Mouse (Mus musculus) embryonic fibroblast, embryonic 13.5 days (primary cell): ENCODE data around the gene Atf3. TPM values are rescaled to one million over a fixed set of nuclear protein-coding genes. Genes with fewer than 3 reads are reported as not detected.

Experiments used
- H3K27ac ChIP-seq: 2 replicates; pipeline ENCODE4 v1.5.1; 2012; ENCODE audit warnings: low read length, control low read depth, inconsistent platforms; ENCODE audit not compliant: insufficient read depth
- H3K4me1 ChIP-seq: 2 replicates; pipeline ENCODE4 v1.6.1; 2011; ENCODE audit warnings: low read length; ENCODE audit not compliant: control insufficient read depth, insufficient read depth
- H3K4me3 ChIP-seq: 2 replicates; pipeline ENCODE4 v1.5.1; 2011; ENCODE audit warnings: mild to moderate bottlenecking, control low read depth, low read length; ENCODE audit not compliant: insufficient read depth
- CTCF ChIP-seq: IDR thresholded peaks from 2 replicates; pipeline ENCODE4 v1.5.1; 2011; ENCODE audit warnings: mild to moderate bottlenecking, control low read depth, low read length, moderate library complexity, borderline replicate concordance; ENCODE audit not compliant: insufficient read depth
- POLR2A ChIP-seq: IDR thresholded peaks from 2 replicates; pipeline ENCODE4 v1.6.1; 2011; ENCODE audit warnings: low read depth, mild to moderate bottlenecking, control low read depth, low read length, moderate library complexity
- polyA plus RNA-seq: library from polyadenylated mRNA; stranded (reverse); fragments of >200 nt; gene quantifications from 2 replicates; pipeline ENCODE4 v1.2.4, GENCODE M21; 2011; ENCODE audit warnings: low read depth; ENCODE audit not compliant: missing spikeins, insufficient read length

Gene Atf3
- polyA plus RNA-seq, 1 experiment: 6.3 TPM

DNA sequence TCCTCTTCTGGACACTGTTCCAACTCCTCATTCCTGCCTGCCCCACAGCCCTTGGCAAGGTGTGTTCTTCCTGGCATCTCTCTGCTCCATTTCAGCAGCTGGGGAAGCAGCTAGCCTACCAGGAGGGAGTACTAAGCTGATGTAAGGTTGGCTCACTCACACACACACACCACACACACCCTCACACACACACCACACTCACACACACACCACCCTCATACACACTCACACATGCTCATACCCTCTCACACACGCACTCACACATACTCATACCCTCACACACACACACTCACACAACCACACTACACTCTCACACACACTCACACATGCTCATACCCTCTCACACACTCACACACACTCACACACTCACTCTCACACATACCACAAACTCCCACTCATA is 1.9 kb upstream of the Atf3 start:
- Histone ChIP-seq H3K4me1 (peaks cover 6% of the 10 kb centered on the region; the same call in 1 of the 2 replicates), H3K4me3 (no peak overlapping the region), H3K27ac (no peak overlapping the region)
- no peak for TF ChIP-seq POLR2A
- 0 out of 2 replicates have a peak, but pooled peaks have one; percentile 0 for TF ChIP-seq CTCF

DNA sequence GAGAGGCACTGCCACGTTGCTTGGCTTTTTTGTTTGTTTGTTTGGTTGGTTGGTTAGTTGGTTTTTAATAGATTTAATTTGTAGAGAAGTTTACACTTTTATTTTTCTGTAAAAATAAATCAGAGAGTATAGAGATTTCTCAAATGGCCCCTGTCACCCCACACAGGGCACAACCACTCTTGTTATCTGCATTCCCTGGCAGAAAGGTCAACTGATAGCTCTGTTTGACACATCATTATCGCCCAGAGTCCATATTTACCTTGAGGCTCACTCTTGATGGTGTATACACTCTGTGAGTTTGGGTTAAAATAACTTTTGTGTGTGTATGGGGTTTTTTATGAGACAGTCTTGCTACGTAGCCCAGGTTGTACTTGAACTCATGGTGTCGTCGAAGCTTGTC is 744 bp upstream of the Atf3 start:
- no peak overlapping the region for H3K27ac ChIP-seq

DNA sequence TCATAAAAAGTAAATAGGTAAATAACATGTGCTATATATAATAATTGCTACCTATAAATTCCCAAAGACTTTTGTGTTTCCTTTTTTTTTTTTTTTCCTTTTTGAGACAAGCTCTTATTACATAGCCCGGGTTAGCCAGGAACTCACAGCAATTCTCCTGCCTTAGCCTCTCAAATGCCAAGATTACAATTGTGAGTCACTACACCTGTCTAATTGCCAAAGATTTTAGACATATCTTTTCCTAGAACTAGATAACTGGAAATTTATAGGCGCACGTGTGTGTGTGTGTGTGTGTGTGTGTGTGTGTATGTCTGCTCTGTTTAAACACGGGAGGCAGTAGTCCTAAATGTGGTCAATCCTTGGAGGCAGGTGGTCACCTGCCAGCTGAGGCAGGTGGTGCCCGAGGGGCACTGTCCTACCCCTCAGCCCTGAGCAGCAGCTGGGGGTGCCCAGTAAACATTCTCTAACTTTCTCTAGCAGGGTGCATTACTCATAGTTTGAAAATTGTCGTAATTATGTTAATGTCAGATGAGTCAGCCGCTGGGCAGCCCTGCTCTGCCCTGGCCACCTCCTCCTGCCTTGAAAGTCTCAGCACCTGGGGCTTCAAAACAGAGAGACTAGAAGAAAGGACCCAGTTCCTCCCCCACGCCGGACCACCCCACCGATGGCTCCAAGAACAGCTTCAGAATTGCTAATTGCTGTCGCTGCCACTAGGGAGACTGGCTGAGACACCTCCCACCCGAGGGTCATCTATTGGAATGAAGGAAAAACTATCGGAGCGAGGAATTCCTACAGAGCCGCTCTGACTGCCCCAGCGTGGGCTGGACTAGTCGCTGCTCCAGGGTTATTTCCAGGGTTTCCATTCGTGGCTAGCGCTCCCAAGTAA is 1.8 kb downstream of the Atf3 start:
- 0 out of 2 replicates have a peak, but pooled peaks cover 3% of the 10 kb centered on the region for H3K4me1 ChIP-seq
- TF ChIP-seq POLR2A (no peak), CTCF (no peak)
- no peak overlapping the region for H3K4me3 ChIP-seq
- no peak overlapping the region for H3K27ac ChIP-seq

More for the DNA sequence above, 744 bp upstream of the Atf3 start:
- no peak for TF ChIP-seq POLR2A
- no peak for TF ChIP-seq CTCF
- H3K4me3 ChIP-seq: no peak overlapping the region
- H3K4me1 ChIP-seq: peaks cover 6% of the 10 kb centered on the region; the same call in 1 of the 2 replicates

DNA sequence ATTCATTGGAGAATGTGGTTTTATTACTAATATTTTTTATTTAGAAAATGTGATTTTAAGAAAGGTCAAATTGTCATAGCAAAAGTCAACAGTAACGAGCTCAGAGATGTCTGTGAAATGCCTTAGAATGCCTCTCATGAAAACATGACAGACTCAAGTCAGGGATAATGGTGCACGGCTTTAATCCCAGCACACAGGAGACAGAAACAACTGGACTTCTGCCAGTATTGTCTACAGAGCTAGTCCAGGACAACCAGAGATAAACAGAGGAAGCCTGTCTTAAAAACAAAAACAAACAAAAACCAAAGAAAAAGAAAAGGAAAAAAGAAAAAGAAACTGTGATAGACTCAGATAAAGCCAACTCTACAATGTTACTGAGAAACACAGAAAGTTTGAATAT is 6.7 kb downstream of the Atf3 start:
- Histone ChIP-seq H3K4me3 (no peak overlapping the region), H3K4me1 (no peaks in the 10 kb centered on the region), H3K27ac (no peak overlapping the region)
- TF ChIP-seq POLR2A: no peak
- no peak for TF ChIP-seq CTCF

DNA sequence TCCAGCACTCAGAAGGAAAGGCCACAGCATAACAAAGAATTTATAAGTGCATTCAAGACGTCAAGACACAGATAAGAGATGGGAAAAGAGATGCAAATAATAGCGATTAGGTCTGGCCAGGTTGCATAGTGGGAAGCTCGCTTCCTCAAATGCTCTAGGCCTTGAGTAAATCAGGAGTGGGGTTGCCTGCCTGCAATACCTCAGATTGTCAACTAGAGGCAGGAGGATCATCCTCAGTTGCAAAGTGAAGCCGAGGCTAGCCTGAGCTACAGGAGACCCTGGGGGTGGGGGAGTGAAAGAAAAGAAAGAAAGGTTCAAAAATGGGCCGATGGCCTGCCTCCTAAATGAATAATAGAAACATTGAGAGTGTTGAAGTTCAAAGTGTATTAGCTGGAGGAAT is 12.0 kb downstream of the Atf3 start:
- Histone ChIP-seq H3K27ac (no peak overlapping the region), H3K4me3 (no peak overlapping the region), H3K4me1 (no peaks in the 10 kb centered on the region)
- TF ChIP-seq CTCF (no peak), POLR2A (no peak)

DNA sequence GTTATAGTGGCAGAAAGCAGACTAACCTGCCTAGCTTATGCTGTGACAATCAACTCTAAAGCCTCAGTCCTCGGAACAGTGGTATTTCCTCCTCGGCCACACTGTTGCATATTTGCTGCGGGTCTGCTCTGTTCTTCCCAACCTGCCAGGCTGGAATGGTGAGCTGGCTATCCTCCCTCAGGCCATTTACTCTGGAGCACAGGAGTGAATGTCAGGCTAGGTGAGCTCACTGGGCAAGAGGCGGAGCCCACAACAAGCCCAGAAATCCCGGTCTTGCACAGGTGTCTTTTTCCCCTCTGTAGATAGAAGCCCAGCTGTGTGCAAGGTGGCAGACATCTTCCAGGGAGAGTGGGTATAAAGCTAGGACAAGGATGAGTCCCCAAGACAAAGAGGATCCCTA is 13.0 kb downstream of the Atf3 start:
- no peak overlapping the region for H3K4me3 ChIP-seq
- TF ChIP-seq CTCF: no peak
- no peaks in the 10 kb centered on the region for H3K4me1 ChIP-seq

DNA sequence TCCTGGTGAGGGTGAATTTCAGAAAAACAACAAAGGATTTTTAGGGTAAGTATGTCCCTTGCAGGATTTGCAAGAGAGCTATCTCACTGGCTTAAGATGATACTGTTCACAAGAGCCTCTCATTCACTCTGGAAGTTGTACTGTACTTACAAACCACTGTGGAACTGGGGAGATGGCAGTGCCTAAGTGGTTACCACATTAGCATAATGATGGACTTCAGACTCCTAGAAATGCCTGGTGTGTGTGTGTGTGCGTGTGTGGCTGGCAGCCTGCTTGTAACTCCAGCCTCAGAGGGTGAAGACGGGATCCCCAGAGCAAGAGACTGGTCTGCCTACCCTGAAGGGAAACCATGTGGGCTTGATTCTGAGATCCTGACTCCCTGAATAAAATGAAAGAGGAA is 14.3 kb downstream of the Atf3 start:
- Histone ChIP-seq H3K4me3 (no peak overlapping the region), H3K4me1 (no peaks in the 10 kb centered on the region), H3K27ac (no peak overlapping the region)
- TF ChIP-seq CTCF: no peak

More for the DNA sequence above, 13.0 kb downstream of the Atf3 start:
- H3K27ac ChIP-seq: no peak overlapping the region

DNA sequence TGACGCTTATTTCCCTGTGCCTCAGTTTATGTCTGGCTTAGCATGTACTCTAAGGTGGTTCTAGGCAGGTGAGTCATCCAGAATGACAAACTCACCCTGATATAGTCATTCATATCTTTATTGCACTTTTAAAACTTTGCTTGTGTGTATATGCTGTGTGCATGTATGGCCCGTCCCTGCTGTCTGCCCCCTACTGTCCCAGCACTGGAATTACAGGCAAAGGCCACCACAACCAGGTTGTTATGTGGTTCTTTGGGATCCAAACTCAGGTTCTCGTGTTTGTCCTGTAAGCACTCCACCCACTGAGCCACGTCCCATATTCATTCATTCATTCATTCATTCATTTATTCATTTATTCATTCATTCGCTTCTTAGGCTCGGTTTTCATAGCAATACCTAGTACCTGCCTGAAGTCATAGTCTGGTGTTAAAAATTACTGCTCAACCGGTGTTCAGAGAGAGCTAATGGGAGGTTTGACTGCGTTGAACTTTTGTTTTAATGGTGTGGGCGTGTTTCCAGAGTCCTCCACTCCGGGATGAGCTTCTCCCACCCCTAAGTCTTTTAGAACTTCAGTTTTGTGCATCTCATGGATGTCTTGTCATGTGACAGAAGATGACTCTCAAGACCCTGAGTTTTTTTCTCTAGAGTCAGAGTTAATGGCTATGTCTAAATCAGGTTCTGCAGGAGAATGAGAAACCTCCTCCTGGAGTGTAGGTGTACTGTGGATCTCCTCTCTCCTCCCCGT is 15.5 kb downstream of the Atf3 start:
- Histone ChIP-seq H3K4me1 (no peaks in the 10 kb centered on the region), H3K4me3 (no peak overlapping the region), H3K27ac (no peak overlapping the region)
- TF ChIP-seq CTCF: no peak
- no peak for TF ChIP-seq POLR2A

DNA sequence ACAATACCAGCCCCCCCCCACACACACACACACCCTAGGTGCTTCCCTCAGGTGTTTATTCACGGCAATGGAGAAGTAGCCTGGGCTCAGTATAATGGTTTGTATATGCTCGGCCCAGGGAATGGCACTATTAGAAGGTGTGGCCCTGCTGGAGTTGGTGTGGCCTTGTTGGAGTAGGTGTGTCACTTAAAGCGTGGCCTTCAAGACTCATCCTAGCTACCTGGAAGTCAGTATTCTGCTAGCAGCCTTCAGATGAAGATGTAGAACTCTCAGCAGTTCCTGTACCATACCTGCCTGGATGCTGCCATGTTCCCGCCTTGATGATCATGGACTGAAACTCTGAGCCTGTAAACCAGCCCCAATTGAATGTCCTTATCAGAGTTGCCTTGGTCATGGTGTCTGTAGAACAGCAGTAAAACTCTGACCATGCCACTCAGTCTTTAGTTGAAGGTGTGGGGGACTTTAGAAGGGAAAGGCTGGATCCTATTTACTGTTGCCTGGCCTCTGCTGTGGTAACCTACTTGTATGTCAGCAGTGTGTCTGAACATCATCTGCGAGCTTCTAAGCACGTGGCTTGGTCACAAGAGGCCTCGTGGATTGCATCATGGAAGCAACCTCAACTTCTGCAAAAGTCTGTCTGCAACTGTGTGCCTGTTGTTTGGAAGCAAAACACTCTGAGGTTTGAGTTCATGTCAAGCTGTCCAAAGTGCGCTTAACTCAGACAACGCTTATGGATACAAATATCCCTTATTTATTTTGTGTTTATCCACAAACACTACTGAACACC is 16.8 kb downstream of the Atf3 start:
- no peak for TF ChIP-seq POLR2A
- TF ChIP-seq CTCF: no peak
- H3K27ac ChIP-seq: no peak overlapping the region
- H3K4me3 ChIP-seq: no peak overlapping the region
- no peaks in the 10 kb centered on the region for H3K4me1 ChIP-seq
